Mouse (Mus musculus): Measurements from ENCODE around the gene Gm14399. TPM values are rescaled to one million over a fixed set of nuclear protein-coding genes. Genes with fewer than 3 reads are reported as not detected.
"Not testable (repeated sequence)": the region's sequence is repeated elsewhere in the genome, so short reads cannot be mapped to it uniquely, and the experiment has no call there.

Gm14399 gene
- total and polyA plus RNA-seq, 3 experiments = 6.7 to 16.5 (median 6.9) TPM

DNA sequence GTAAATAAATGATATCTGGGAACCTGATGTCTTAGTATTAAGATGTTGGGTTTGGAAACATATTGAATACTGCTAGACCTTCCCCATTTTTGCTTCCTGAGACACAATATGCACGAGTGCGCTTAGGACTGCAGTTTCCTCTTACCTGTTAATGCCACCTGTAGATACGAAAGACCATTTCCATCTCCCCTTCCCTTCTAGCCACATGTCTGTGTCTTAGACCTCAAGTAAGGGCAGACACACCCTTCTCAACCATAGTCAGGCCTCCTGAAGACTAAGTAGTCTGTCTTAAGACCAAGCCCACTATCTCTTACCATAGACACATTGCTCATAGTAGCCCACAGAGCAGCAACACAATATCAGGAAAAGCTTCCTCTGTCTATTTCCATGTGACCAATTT, 30.3 kb upstream of the Gm14399 start:
- peaks cover 4 to 6% of the 10 kb centered on the region in 2 experiments for H3K36me3 ChIP-seq (replicated peaks in 1 of 2; ENCODE audit: control insufficient read depth in 1 of 2, insufficient read depth in 1 of 2, low read length in 1 of 2)
- no peaks in the 10 kb centered on the region for H3K9me3 ChIP-seq (replicated peaks; ENCODE audit: low read length)
- H3K27me3 ChIP-seq (replicated peaks) = no peaks in the 10 kb centered on the region
- H3K4me2 ChIP-seq (ENCODE audit: insufficient read depth, low read depth, poor library complexity, severe bottlenecking) = no peak overlapping the region
- no peak for TF ChIP-seq POLR2A (IDR thresholded peaks at IDR 0.05; ENCODE audit: low read depth, low read length)
- no peak for TF ChIP-seq UBTF (IDR thresholded peaks at IDR 0.05; ENCODE audit: low read depth, low read length)
- no peak for TF ChIP-seq JUN (IDR thresholded peaks at IDR 0.05; ENCODE audit: insufficient read depth, low read depth, low read length)
- no peak for TF ChIP-seq ZNF384 (IDR thresholded peaks at IDR 0.05; ENCODE audit: low read depth, low read length)
- no peak for TF ChIP-seq ZKSCAN1 (IDR thresholded peaks at IDR 0.05; ENCODE audit: borderline replicate concordance, low read depth, low read length)
- no peak for TF ChIP-seq TBP (conservative IDR thresholded peaks at IDR 0.05; ENCODE audit: low read depth, low read length)
- TF ChIP-seq USF1 (IDR thresholded peaks at IDR 0.05; ENCODE audit: low read depth, low read length) = no peak
- no peak for TF ChIP-seq MAZ (IDR thresholded peaks at IDR 0.05; ENCODE audit: low read depth, low read length)
- no peak for TF ChIP-seq SIN3A (IDR thresholded peaks at IDR 0.05; ENCODE audit: low read length)
- TF ChIP-seq CHD1 (IDR thresholded peaks at IDR 0.05; ENCODE audit: low read depth, low read length) = no peak
- no peak for TF ChIP-seq MAX (IDR thresholded peaks at IDR 0.05; ENCODE audit: low read length)
- no peak for TF ChIP-seq NELFE (IDR thresholded peaks at IDR 0.05; ENCODE audit: low read depth, low read length)
- no peak for TF ChIP-seq GABPA (IDR thresholded peaks at IDR 0.05; ENCODE audit: insufficient replicate concordance, low read depth, low read length)
- TF ChIP-seq NRF1 (IDR thresholded peaks at IDR 0.05; ENCODE audit: low read depth, low read length) = no peak
- TF ChIP-seq SMC3 (IDR thresholded peaks at IDR 0.05; ENCODE audit: low read depth, low read length) = no peak
- peaks cover 15% of the 10 kb centered on the region for H3K79me2 ChIP-seq (replicated peaks; ENCODE audit: control insufficient read depth, extremely low read depth, insufficient read depth, poor library complexity, severe bottlenecking)
- H3K4me3 ChIP-seq (replicated peaks in 1 of 3; ENCODE audit: low read depth in 2 of 3, low read length in 2 of 3, poor library complexity in 1 of 3) = no peak overlapping the region
- dilution Hi-C loops (cut with MboI; ENCODE audit: extremely low pct_ligation_motif_present, extremely low pct_unique_long_range_greater_than_20kb, low sequenced_read_pairs) (no loop called here), in situ Hi-C loops (cut with MboI; ENCODE audit: low pct_ligation_motif_present, low pct_unique_long_range_greater_than_20kb, low sequenced_read_pairs) (no loop called here)
- H3K27ac ChIP-seq (ENCODE audit: insufficient read depth, low read depth) = no peak overlapping the region
- peaks cover 5 to 14% of the 10 kb centered on the region in 2 experiments; a peak in 3 of 4 replicates for H3K4me1 ChIP-seq (ENCODE audit: control insufficient read depth in 1 of 2, insufficient read depth in 2 of 2)
- H3K9ac ChIP-seq (ENCODE audit: insufficient read depth, low read depth) = no peak overlapping the region
- DNase-seq (ENCODE audit: extremely low read depth) = no peak

GRCm38 (mm10) chr2:175166870-175167269, 25.1 kb upstream of the Gm14399 start:
- H3K27me3 ChIP-seq (replicated peaks); in situ Hi-C loops (cut with MboI; ENCODE audit: low pct_ligation_motif_present, low pct_unique_long_range_greater_than_20kb, low sequenced_read_pairs); H3K9me3 ChIP-seq (replicated peaks; ENCODE audit: low read length); H3K79me2 ChIP-seq (replicated peaks; ENCODE audit: control insufficient read depth, extremely low read depth, insufficient read depth, poor library complexity, severe bottlenecking); H3K4me3 ChIP-seq (replicated peaks in 1 of 3; ENCODE audit: low read depth in 2 of 3, low read length in 2 of 3, poor library complexity in 1 of 3); DNase-seq (ENCODE audit: extremely low read depth); H3K4me2 ChIP-seq (ENCODE audit: insufficient read depth, low read depth, poor library complexity, severe bottlenecking); H3K4me1 ChIP-seq (ENCODE audit: control insufficient read depth in 1 of 2, insufficient read depth in 2 of 2); dilution Hi-C loops (cut with MboI; ENCODE audit: extremely low pct_ligation_motif_present, extremely low pct_unique_long_range_greater_than_20kb, low sequenced_read_pairs); H3K9ac ChIP-seq (ENCODE audit: insufficient read depth, low read depth); H3K36me3 ChIP-seq (replicated peaks in 1 of 2; ENCODE audit: control insufficient read depth in 1 of 2, insufficient read depth in 1 of 2, low read length in 1 of 2); H3K27ac ChIP-seq (ENCODE audit: insufficient read depth, low read depth): not testable (repeated sequence)

DNA sequence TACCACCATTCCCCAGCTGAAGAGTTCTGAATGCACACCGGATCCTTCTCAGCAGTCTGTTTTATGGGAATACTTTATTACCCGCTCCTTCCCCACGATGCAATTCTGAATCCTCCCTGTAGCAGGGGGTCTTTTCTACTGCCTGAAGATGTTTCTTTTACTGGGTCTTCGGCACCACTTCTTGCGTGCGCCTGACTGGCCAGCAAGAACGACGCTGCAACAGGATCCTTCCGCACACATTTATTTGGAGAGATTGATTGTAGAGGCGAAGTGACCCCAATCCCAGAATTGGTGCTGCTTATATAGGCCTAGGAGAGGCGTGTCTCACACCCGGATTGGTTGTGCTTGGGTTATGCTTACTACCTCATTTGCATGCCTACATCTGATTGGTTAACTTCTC, 23.3 kb upstream of the Gm14399 start:
- H3K9ac ChIP-seq (ENCODE audit: insufficient read depth, low read depth); H3K79me2 ChIP-seq (replicated peaks; ENCODE audit: control insufficient read depth, extremely low read depth, insufficient read depth, poor library complexity, severe bottlenecking); H3K4me1 ChIP-seq (ENCODE audit: control insufficient read depth in 1 of 2, insufficient read depth in 2 of 2); H3K4me2 ChIP-seq (ENCODE audit: insufficient read depth, low read depth, poor library complexity, severe bottlenecking); in situ Hi-C loops (cut with MboI; ENCODE audit: low pct_ligation_motif_present, low pct_unique_long_range_greater_than_20kb, low sequenced_read_pairs); dilution Hi-C loops (cut with MboI; ENCODE audit: extremely low pct_ligation_motif_present, extremely low pct_unique_long_range_greater_than_20kb, low sequenced_read_pairs); H3K27me3 ChIP-seq (replicated peaks); H3K27ac ChIP-seq (ENCODE audit: insufficient read depth, low read depth); DNase-seq (ENCODE audit: extremely low read depth); H3K36me3 ChIP-seq (replicated peaks in 1 of 2; ENCODE audit: control insufficient read depth in 1 of 2, insufficient read depth in 1 of 2, low read length in 1 of 2); H3K4me3 ChIP-seq (replicated peaks in 1 of 3; ENCODE audit: low read depth in 2 of 3, low read length in 2 of 3, poor library complexity in 1 of 3); H3K9me3 ChIP-seq (replicated peaks; ENCODE audit: low read length): not testable (repeated sequence)

GRCm38 (mm10) chr2:175161438-175161837, 19.6 kb upstream of the Gm14399 start:
- H3K36me3 ChIP-seq (replicated peaks in 1 of 2; ENCODE audit: control insufficient read depth in 1 of 2, insufficient read depth in 1 of 2, low read length in 1 of 2); H3K9ac ChIP-seq (ENCODE audit: insufficient read depth, low read depth); H3K9me3 ChIP-seq (replicated peaks; ENCODE audit: low read length); H3K27ac ChIP-seq (ENCODE audit: insufficient read depth, low read depth); H3K79me2 ChIP-seq (replicated peaks; ENCODE audit: control insufficient read depth, extremely low read depth, insufficient read depth, poor library complexity, severe bottlenecking); H3K4me1 ChIP-seq (ENCODE audit: control insufficient read depth in 1 of 2, insufficient read depth in 2 of 2); H3K4me2 ChIP-seq (ENCODE audit: insufficient read depth, low read depth, poor library complexity, severe bottlenecking); in situ Hi-C loops (cut with MboI; ENCODE audit: low pct_ligation_motif_present, low pct_unique_long_range_greater_than_20kb, low sequenced_read_pairs); dilution Hi-C loops (cut with MboI; ENCODE audit: extremely low pct_ligation_motif_present, extremely low pct_unique_long_range_greater_than_20kb, low sequenced_read_pairs); DNase-seq (ENCODE audit: extremely low read depth); H3K4me3 ChIP-seq (replicated peaks in 1 of 3; ENCODE audit: low read depth in 2 of 3, low read length in 2 of 3, poor library complexity in 1 of 3); H3K27me3 ChIP-seq (replicated peaks): not testable (repeated sequence)

Data from CH12.LX (cell line).